Mouse (Mus musculus) T-helper 2 cell (primary cell): ENCODE measurements around the gene Eci1.

Source experiments
- in situ Hi-C: fragments of 300-600 bp; cut with MboI, MseI; formaldehyde crosslinking; loops from one replicate; pipeline ENCODE4 v1.15.1; 2025; ENCODE audit warnings: high pct_unique_total_duplicates

The Eci1 gene

DNA sequence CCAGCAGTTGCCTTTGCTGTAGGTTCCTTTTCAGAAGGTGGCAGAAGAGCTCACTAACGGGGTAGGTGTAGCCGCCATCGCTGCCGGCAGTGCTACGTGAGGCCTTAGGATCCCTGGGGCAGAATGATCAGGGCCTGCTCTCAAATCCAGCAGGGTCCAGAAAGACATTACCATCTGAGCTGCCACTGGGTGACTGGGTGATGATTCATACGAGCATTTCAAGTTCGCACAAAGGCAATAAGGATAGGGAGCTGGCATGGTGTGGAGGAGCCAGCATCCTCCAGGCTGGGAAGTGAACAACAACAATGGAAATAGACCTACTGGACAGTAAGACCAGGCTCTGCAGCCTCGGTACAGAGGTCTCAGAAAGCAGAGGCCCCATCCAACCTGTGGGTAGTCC is 13.9 kb downstream of the Eci1 start:
- in situ Hi-C loops = no loop called here

DNA sequence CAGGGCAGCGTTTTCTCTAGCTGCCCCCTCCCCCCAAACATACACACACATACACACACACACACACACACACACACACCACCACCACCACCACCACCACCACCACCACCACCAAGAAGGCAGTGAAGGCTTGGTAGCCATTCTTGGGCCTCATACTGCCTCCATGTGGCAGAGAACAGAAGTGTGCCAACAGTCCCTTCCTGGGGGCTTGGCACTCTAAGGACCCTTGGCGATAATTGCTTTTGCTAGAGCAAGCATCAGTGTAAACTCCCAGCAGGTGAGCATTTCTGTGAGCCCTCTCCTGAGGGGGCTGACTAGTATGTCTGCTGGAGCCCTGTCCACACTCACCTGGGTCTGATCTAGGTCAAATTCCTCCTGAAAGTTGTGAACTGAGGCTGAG is 14.7 kb downstream of the Eci1 start:
- in situ Hi-C loops = no loop called here

DNA sequence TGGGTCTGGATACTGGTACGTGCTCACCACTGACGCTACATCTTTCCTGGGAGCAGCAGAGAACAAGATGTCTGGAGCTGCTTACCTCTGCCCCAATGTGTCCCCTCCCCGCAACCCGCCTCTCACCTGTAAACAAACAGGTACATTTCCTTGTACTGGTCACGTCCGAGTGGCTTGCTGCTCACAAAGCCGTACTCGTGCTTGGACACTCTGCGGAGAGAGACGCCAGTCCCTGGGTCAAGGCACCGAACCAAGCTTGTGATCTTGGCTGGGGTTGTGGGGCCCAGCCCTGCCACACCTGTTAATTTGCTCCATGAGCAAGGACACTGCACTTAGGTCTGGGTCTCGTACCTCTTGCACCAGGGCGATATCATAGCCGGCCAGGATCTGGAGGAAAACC is 15.7 kb downstream of the Eci1 start:
- in situ Hi-C loops = no loop called here

DNA sequence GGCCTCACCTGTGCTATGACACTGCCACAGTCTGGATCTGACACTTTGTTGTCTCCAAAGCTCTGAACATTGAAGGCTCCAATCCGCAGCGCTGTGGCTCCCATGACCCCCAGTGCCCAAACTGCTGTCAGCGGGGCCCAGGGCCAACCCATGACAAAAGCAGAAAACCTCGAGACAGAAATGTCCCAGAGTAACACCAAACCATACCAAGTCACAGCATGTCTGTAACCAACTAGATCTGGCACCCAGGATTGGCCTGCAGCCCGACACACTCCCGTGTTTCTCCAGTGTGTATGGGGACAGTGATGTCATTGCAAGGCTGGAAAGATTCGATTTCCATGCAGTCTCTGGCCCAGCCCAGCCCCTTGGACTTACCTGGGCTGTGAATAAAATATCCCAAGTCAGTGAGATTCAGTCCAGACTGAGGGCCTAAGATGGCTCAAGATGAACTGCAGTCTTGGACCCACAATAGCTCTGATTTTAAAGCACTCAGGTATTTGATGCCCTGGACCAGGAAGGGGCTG is 16.3 kb downstream of the Eci1 start, which contains the start of gene Dnase1l2:
TSS of gene Dnase1l2 (minus strand) at position 474 of the 524 bp plus-strand sequence.
- in situ Hi-C loops = no loop called here

GRCm38 (mm10) chr17:24443409-24443808 is 17.0 kb downstream of the Eci1 start:
- in situ Hi-C loops = no loop called here

DNA sequence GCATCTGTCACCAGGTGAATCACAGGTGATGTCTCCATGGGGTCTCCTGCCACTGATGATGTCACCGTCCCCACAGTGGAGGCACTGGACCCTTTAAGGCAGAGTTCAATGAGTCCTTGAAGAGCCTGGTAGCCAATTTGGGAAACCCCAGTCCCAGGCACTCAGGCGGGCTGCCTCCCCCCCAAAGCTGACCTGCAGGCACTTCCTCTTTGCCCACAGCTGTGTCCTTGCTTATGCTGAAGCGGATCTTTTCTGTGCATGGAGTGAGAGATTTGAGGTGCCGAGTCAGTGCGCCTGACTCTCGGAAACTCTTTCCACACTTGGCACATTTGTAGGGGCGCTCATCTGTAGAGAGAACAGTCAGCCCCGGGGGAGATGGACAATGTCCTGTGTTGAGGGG is 20.1 kb downstream of the Eci1 start:
- in situ Hi-C loops = no loop called here

- in situ Hi-C loops = no loop called here
Measured at GRCm38 (mm10) chr17:24449507-24449906, 23.1 kb downstream of the Eci1 start.

- in situ Hi-C loops = loop anchor here (25.0 kb wide), 1 partner anchor 1411 kb away; the partner anchor contains the start of genes Mcrip2 and Wdr90
Measured at GRCm38 (mm10) chr17:24451220-24451619, 24.8 kb downstream of the Eci1 start.

GRCm38 (mm10) chr17:24453372-24453771 is 26.9 kb downstream of the Eci1 start:
- in situ Hi-C loops = loop anchor here (25.0 kb wide), 1 partner anchor 1409 kb away; the partner anchor contains the start of genes Mcrip2 and Wdr90

DNA sequence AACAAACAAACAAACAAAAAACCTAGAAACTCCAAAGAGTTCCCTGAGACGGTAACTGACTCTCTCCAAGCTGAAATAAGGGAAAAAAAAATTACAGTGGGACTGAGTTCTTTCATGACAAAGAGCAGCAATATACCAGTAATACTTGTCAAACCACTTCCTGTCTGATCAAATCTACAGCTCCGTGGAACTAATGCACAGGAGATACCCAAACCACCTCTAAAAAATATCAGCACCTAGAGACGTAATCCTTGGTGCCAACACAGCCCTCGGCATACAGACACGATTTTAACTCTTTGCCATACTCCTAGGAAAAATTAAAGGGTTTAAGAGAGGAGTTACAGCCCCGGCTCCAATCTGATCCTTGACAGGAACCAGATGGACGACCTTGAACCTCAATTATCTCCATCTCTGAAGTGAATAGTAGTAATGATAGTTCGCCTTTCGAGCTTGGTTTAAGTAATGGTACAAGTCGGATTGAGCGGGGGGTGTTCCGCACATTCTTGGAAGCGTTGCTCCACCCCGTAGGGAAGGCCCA is 27.8 kb downstream of the Eci1 start:
- in situ Hi-C loops = loop anchor here (25.0 kb wide), 1 partner anchor 1408 kb away; the partner anchor contains the start of genes Mcrip2 and Wdr90

- in situ Hi-C loops = loop anchor here (5.0 to 25.0 kb wide), 2 partner anchors 973 to 1407 kb away; partner anchors contain the start of genes Mcrip2 and Wdr90
Measured at GRCm38 (mm10) chr17:24454756-24455522, 28.5 kb downstream of the Eci1 start.

DNA sequence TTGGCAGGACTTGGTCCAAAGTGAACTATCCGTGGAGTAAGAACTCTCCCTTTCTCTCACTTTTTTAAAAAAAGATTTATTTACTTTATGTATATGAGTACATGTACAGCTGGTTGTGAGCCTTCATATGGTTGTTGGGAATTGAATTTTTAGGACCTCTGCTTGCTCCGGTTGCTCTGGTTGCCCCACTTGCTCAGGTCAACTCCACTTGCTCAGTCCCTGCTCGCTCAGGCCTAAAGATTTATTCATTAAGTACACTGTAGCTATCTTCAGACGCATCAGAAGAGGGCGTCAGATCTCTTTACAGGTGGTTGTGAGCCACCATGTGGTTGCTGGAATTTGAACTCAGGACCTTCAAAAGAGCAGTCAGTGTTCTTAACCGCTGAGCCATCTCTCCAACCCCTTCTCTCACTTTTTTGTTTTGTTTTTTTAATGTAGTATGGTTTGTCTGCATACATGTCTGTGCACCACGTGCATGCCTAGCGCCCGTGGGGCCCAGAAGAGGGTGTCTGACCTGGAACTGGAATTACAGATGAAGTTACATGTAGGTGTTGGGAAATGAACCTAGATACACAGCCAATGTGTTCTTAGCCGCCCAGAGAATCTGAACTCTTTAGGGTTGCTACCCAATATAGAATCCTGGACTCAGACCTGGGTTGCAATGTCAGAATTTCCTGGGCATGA is 29.2 kb downstream of the Eci1 start:
- in situ Hi-C loops = loop anchor here (5.0 to 25.0 kb wide), 2 partner anchors 973 to 1407 kb away; partner anchors contain the start of genes Mcrip2 and Wdr90

- in situ Hi-C loops = loop anchor here (25.0 kb wide), 1 partner anchor 1401 kb away; the partner anchor contains the start of genes Mcrip2 and Wdr90
Measured at GRCm38 (mm10) chr17:24461580-24461979, 35.1 kb downstream of the Eci1 start.

- in situ Hi-C loops = loop anchor here (25.0 kb wide), 1 partner anchor 1399 kb away; the partner anchor contains the start of genes Mcrip2 and Wdr90
Measured at GRCm38 (mm10) chr17:24462932-24463331, 36.5 kb downstream of the Eci1 start.

DNA sequence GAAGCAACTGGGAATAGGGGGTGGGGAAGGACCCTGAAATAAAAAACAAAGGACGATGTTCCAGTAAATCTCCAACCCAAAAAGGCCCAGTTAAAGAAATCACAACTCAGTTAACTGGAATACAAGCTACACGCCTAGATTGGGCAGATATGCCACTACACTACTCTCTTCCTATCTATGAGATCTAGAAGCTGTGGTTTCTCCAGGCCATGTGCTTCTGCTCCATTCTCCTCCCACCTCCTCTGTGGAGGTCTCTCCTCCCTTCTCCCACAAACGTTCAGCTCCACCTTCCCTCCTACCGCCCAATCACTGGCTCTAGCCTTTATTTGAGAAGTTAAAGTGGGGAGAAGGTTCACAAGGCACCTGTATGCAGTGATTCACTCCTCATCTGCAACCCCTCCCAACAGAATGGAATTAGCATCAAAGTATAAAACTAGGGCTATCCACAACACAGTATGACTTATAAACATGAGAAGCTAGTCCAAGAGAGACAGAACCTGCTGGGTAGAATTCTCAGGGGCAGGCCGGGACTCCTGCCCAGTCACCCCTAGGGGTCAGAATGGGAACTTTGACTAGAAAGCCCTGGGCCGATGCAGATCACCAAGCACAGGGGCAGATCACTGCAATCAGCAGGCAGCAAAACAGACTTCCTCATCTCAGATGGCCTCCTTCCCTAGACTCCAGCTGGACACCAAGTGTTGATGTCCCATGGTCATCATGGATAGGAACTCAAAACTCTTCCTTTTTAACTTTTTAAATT is 37.1 kb downstream of the Eci1 start:
- in situ Hi-C loops = loop anchor here (25.0 kb wide), 1 partner anchor 1399 kb away; the partner anchor contains the start of genes Mcrip2 and Wdr90

- in situ Hi-C loops = loop anchor here (25.0 kb wide), 1 partner anchor 1394 kb away; the partner anchor contains the start of genes Mcrip2 and Wdr90
Measured at GRCm38 (mm10) chr17:24468636-24469246, 42.3 kb downstream of the Eci1 start.

DNA sequence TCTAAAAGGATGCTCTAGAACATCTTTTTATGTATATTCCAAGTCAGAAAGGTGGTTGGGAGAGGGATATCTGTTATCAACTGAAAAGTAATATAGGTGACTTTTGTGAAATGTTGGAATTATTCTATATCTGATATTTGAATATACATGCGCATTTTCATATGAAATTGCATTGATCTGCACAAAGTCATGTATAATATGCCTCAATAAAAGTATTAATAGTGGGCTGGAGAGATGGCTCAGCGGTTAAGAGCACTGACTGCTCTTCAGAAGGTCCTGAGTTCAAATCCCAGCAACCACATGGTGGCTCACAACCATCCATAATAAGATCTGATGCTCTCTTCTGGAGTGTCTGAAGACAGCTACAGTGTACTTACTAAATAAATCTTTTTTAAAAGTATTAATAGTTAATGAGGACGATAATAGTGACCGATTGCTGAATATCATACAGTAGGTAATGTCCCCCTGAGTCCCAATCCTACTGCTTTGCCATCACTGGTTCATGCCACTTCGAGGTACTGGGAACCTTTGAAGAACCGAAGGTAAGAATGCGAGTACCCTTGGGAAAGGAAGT is 43.0 kb downstream of the Eci1 start:
- in situ Hi-C loops = loop anchor here (25.0 kb wide), 1 partner anchor 1393 kb away; the partner anchor contains the start of genes Mcrip2 and Wdr90

DNA sequence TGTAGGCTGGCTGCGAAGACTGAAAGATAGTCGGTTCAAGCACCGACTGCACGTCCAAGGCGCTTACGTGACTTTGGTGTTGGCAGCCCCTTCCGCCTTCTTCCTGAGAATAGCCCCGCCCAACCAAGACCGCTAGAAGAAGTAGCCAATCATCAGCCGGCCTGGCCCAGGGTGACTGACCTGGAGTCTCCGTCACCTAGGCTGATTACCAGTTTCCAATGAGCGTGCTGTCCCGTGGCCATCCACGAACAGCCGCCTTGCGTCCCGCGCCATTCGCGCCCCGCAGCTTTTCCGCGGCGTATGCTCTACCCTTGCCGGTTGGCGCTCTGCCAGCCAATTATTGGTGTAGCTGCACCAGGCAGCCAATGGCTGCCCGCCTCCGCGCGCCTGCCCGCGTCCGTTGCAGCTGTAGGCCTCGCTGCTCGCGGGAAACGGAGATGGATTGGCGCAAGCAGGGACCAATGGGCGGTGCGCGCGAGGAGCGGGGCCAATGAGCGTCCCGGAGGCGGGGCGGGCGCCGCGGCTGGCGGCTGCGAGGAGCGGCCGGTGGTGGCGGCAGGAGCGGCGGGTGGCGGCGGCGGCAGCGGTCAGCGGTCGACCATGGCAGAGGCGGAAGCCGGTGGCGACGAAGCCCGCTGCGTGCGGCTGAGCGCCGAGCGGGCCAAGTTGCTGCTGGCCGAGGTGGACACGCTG is 43.6 kb downstream of the Eci1 start, which contains the start of the genes E4f1 and Pgp:
TSS of gene E4f1 (minus strand) at position 404 of the 693 bp plus-strand sequence.
TSS of gene Pgp (plus strand) at position 483 of the 693 bp plus-strand sequence.
- in situ Hi-C loops = loop anchor here (25.0 kb wide), 1 partner anchor 1392 kb away; the partner anchor contains the start of genes Mcrip2 and Wdr90
